Mouse (Mus musculus) intestine, embryonic 16.5 days (tissue): ENCODE results near the gene Tspan18. TPM values are rescaled to one million over a fixed set of nuclear protein-coding genes. Genes with fewer than 3 reads are reported as not detected.

Experiments
- ATAC-seq: fragments of 200-750 bp; cut with Nextera tagmentation; 2 replicates; pipeline ENCODE4 v1.8.0; 2017; ENCODE audit warnings: moderate TSS enrichment, moderate library complexity
- H3K27ac ChIP-seq: fragments of 300-500 bp; sonication (generic); 2 replicates; pipeline ENCODE4 v1.5.1; 2014; ENCODE audit warnings: mild to moderate bottlenecking, low read length
- H3K27me3 ChIP-seq: fragments of 300-500 bp; sonication (generic); replicated peaks from 2 replicates; pipeline ENCODE4 v1.6.1; 2014; ENCODE audit warnings: low read length, control low read depth, mixed read lengths; ENCODE audit not compliant: control insufficient read depth, insufficient read depth
- H3K36me3 ChIP-seq: fragments of 300-500 bp; sonication (generic); 2 replicates; pipeline ENCODE4 v1.6.1; 2014; ENCODE audit warnings: low read length, control low read depth; ENCODE audit not compliant: control insufficient read depth, insufficient read depth
- H3K4me1 ChIP-seq: fragments of 300-500 bp; sonication (generic); 2 replicates; pipeline ENCODE4 v1.6.1; 2014; ENCODE audit warnings: low read length, control low read depth, mixed read lengths; ENCODE audit not compliant: control insufficient read depth, insufficient read depth
- H3K4me2 ChIP-seq: fragments of 300-500 bp; sonication (generic); 2 replicates; pipeline ENCODE4 v1.6.1; 2014; ENCODE audit warnings: low read depth, low read length, control low read depth
- H3K4me3 ChIP-seq: fragments of 300-500 bp; sonication (generic); 2 replicates; pipeline ENCODE4 v1.5.1; 2014; ENCODE audit warnings: mild to moderate bottlenecking, low read length
- H3K9ac ChIP-seq: fragments of 300-500 bp; sonication (generic); 2 replicates; pipeline ENCODE4 v1.6.1; 2014; ENCODE audit warnings: low read depth, low read length
- H3K9me3 ChIP-seq: fragments of 300-500 bp; sonication (generic); 2 replicates; pipeline ENCODE4 v1.6.1; 2016; ENCODE audit warnings: low read length, control low read depth; ENCODE audit not compliant: control insufficient read depth
- WGBS: fragments of 180-500 bp; shearing (Covaris S2); extraction: QIAGEN DNeasy Blood & Tissue Kit; methylation state at CpG from one replicate; pipeline ENCODE4 v1.1.7; 2014; 5-methylcytosine and 5-hydroxymethylcytosine counted together
- polyA plus RNA-seq: library from polyadenylated mRNA; unstranded; fragments of >200 nt; fragmentation: Nextera tagmentation; extraction: Ambion mirVana; gene quantifications from 2 replicates; pipeline ENCODE4 v1.2.1, GENCODE M21; 2015

Tspan18 gene
- polyA plus RNA-seq, 1 experiment from 2014 or later = 19.5 TPM

GRCm38 (mm10) chr2:93152883-93153491, 181.3 kb downstream of the Tspan18 start:
- Histone ChIP-seq H3K9ac (no peak overlapping the region), H3K9me3 (no peaks in the 10 kb centered on the region), H3K4me1 (peaks cover 9% of the 10 kb centered on the region), H3K27ac (no peak overlapping the region), H3K27me3 (no peaks in the 10 kb centered on the region), H3K4me2 (no peak overlapping the region), H3K36me3 (no peaks in the 10 kb centered on the region), H3K4me3 (no peak overlapping the region)
- 87% methylated on average over 7 of the region's 7 CpGs for WGBS
- no peak for ATAC-seq

GRCm38 (mm10) chr2:93152191-93152601, 182.1 kb downstream of the Tspan18 start:
- Histone ChIP-seq H3K4me1 (peaks cover 9% of the 10 kb centered on the region), H3K9me3 (no peaks in the 10 kb centered on the region), H3K27me3 (no peaks in the 10 kb centered on the region), H3K27ac (no peak overlapping the region), H3K4me3 (no peak overlapping the region), H3K36me3 (no peaks in the 10 kb centered on the region), H3K4me2 (no peak overlapping the region), H3K9ac (no peak overlapping the region)
- no peak for ATAC-seq
- WGBS = 67% methylated on average over 6 of the region's 6 CpGs

Other genes with a start within 250 kb of the Tspan18 start
- gene Trp53i11, start 147.0 kb downstream of the Tspan18 start, polyA plus RNA-seq = 49.3 and 52.1 TPM in 2 replicates
- 171 and 180 TPM in 2 replicates for gene Cd82, start 128.6 kb upstream of the Tspan18 start, polyA plus RNA-seq
- not detected in 2 replicates for gene Gm10803, start 226.1 kb upstream of the Tspan18 start, polyA plus RNA-seq